In the genomic region with DNA sequence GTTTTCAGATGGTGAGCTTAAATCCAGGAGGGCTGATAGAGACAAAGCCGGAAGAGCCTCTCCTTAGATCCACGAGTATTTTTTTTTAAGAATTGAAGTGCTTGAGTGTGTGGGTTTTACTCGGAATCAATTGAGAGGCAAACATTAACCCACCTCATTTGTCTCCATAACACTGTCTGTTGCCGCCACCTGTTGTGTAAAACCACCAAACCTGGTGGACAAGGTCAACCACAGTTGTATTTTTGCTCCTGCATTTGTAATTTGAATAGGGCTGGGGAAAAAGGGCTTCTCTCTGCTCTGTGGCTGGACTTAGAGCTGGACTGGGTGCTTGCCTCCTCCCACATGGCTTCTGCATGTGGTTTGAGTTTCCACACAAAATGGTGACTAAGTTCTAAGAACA, we compare ENCODE assay signal across 20 mouse cellular contexts.
"Had no signal": no experiment of that assay in that cellular context is flagged by ENCODE, and none has a peak within 500 bp of the region (broad histone marks: within the 10 kb centered on the region; RNA-seq: fewer than 3 reads in every experiment).

No protein-coding gene starts in this region.

- H3K27me3 ChIP-seq: heart, embryonic 12.5 days; hindbrain, embryonic 13.5 days; hindbrain, embryonic 15.5 days; kidney, embryonic 15.5 days; limb, embryonic 13.5 days; limb, embryonic 15.5 days; liver, embryonic 12.5 days had no signal

- H3K36me3 ChIP-seq: heart, embryonic 10.5 days; heart, embryonic 12.5 days; hindbrain, embryonic 13.5 days; hindbrain, embryonic 15.5 days; kidney, embryonic 15.5 days; limb, embryonic 13.5 days; limb, embryonic 15.5 days; liver, embryonic 12.5 days had no signal

- H3K4me3 ChIP-seq: heart, embryonic 10.5 days; heart, embryonic 12.5 days; hindbrain, embryonic 13.5 days; hindbrain, embryonic 15.5 days; kidney, embryonic 15.5 days; limb, embryonic 13.5 days; limb, embryonic 15.5 days; liver, embryonic 12.5 days had no signal

- H3K4me2 ChIP-seq: heart, embryonic 12.5 days; hindbrain, embryonic 13.5 days; hindbrain, embryonic 15.5 days; kidney, embryonic 15.5 days; limb, embryonic 13.5 days; limb, embryonic 15.5 days; liver, embryonic 12.5 days had no signal

- DNase-seq: gastrocnemius, postnatal 14 days; gastrocnemius, postnatal 36 days; heart, adult 18-20 months; heart, postnatal 10 days; heart, postnatal 36 days; kidney, adult 11 months; kidney, adult 2 months; kidney, adult 9 months; kidney, postnatal 14 days; kidney, postnatal 36 days; layer of hippocampus, adult 9-11 months; layer of hippocampus, postnatal 36 days had no signal
